Mouse (Mus musculus): ENCODE measurements around the gene Ccdc39.
A peak's percentile ranks its signal among the peaks of the same experiment; 100 is the strongest.

The Ccdc39 gene

GRCm38 (mm10) chr3:33843801-33844632 is at the start of gene Ccdc39:
Ccdc39 (minus strand) TSS chr3:33844310.
- peak; percentile 17 for DNase-seq (ENCODE audit: extremely low read depth, low read depth)

DNA sequence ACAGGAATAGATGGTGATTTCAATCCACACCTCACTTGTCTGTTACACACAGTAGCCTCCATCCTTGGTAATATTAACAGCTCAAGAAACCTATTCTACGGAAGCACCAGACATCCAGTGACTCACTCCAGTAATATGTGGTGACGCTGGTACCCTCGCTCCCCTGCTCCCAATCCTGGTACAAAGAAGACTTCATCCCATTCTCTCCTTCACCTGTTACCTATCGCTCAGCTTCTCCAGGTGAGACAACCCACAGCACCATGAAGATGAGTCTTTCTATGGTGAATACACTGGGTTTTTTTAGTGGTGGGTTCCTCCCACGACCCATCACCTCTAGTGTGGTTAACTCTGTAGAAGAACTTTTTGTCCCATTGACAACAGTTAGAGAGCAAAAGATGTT is 49.3 kb upstream of the Ccdc39 start:
- DNase-seq (ENCODE audit: extremely low read depth, low read depth) = no peak

DNA sequence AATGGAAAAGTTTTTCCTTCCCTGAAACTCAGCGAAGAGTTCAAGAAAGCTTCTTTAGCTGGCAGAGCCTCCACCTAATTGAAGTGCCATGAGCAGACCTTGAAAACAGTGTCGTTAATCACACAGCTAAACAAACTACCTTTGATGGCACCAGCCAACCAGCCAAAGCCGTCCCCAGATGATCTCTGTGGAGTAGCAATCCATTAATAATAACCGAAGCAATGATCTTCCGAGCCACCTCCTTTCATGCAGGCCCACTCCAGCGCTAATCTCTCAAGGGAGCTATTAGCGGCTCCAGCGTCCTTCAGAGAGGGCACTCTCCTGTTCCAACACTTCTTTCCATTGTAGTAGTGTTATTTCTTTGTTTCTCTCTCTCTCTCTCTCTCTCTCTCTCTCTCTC is 43.3 kb upstream of the Ccdc39 start:
- no peak for DNase-seq (ENCODE audit: extremely low read depth, low read depth)

- DNase-seq (ENCODE audit: extremely low read depth, low read depth) = no peak
These were observed 39.0 kb upstream of the Ccdc39 start for GRCm38 (mm10) chr3:33883105-33883504.

GRCm38 (mm10) chr3:33882695-33883094 is 38.6 kb upstream of the Ccdc39 start:
- DNase-seq (ENCODE audit: extremely low read depth, low read depth) = no peak

- DNase-seq (ENCODE audit: extremely low read depth, low read depth) = no peak
These were observed 34.6 kb upstream of the Ccdc39 start for GRCm38 (mm10) chr3:33878661-33879060.

- DNase-seq (ENCODE audit: extremely low read depth, low read depth) = no peak
These were observed 30.6 kb upstream of the Ccdc39 start for GRCm38 (mm10) chr3:33874456-33875286.

DNA sequence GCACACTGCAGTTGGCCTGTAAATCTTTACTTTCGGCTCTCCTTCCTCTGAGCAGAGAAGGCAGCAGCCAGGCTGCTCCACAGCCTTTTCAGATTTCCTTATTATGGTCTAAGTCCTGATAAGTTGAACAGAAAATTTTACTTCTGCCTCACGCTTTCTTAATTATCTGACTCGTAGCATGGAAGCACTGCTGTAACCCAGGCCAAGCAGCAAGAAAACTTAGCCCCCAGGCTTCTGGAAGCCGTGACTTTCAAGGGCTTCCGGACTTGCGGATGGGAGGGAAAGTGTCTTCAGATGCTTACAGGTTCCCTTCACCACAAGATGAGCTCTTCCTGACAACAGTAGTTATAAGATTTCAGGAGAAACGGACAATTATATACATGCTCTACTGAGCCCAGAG is 29.7 kb upstream of the Ccdc39 start:
- DNase-seq (ENCODE audit: extremely low read depth, low read depth) = no peak

- no peak for DNase-seq (ENCODE audit: extremely low read depth, low read depth)
These were observed 29.3 kb upstream of the Ccdc39 start for GRCm38 (mm10) chr3:33873366-33873765.

DNA sequence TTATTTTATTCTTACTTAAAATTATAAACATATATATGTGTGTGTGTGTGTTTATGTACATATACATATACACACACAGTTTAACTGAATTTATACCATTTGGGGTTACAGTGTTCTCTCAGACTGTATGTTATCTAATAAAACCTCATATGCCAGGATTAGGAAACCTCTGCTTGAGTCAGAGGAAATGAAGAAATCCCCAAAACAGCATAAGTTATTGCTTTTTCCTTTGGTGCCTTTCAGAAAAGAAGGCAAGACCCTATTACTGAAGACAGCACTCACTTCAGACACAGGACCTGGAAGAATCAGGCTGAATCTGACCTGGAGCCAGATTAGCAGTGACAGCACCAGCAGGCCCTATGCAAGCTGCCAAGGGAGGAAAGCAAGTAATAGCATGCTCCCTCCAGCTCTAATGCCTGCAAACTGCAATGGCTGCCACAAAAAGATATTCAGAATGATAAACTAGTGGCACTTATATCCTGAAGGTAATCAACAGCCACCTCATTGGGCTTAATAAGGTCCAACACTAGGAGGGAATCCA is 20.0 kb upstream of the Ccdc39 start:
- no peak for DNase-seq (ENCODE audit: extremely low read depth, low read depth)

DNA sequence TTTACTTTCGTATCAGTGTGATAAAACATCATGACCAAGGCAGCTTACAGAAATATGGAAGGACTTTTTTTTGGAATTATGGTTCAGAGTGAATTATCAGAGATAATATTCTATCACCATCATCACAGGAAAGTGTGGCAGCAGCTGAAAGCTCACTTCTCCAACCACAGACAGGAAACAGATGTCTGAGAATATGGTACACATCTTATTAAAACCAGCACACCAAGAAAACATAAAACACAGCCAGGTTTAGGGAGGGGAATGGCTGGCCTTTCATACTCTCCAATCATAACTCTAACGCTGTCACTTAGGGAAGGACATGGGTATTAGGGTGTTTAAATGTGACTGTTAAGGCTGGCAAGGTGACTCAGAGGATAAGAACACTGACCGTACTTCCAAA is 14.8 kb upstream of the Ccdc39 start:
- no peak for DNase-seq (ENCODE audit: extremely low read depth, low read depth)

DNA sequence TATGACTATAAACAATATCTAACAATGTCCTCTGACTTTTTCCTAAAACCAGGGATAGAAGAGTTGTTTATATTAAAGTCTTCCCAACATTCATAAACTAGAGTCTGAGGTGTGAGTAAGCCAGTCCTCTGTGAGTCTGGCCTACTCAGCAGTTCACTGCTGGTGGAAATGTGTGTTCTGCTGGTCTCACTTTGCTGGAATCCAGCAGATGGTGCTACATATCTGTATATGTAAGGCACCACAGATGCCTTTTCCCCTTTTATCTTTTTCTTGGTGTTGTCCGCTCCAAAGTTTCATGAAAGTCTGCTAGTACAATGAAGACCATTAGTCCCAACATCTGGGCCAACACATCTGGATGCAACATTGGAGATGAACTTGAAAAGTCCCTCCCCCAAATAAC is 9.0 kb upstream of the Ccdc39 start:
- no peak for DNase-seq (ENCODE audit: extremely low read depth, low read depth)

DNA sequence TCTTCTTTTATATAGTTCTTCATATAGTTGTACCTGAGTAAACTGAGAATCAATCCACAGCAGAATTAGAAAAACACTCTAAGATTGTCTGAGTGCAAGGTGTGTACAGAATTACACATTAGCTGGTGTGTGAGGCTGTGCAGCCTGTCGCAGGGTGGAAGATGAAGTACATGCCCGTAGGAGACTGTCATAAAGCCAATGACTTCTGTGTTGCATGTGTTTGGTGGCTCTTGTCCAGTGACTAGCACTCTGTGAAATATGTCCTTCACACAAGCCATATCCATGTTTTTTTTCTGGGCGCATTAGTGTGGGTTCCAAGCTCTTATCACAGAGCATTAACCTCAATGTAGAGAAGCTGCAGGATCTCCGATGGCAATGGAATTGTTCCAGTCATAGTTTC is 6.7 kb upstream of the Ccdc39 start:
- no peak for DNase-seq (ENCODE audit: extremely low read depth, low read depth)

DNA sequence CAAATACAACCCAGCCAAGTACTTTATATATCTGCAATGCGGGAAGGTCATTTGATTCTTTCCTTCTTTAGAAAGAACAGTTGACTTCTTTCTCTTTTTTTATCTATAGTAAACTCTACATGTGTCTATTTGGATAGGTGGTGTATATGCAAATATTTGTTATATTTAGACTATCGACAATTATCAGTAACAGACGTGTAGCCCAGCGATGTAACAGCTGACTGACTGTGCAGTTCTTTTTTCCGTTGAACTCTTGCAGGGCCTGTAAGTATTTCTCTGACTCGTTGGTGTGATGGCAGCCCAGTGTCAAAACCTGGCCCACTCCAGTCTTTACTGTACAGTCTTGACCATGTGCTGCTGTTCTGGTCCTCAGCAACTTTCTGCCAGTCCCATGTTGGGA is 2.5 kb upstream of the Ccdc39 start:
- DNase-seq (ENCODE audit: extremely low read depth, low read depth) = no peak

- DNase-seq (ENCODE audit: extremely low read depth, low read depth) = no peak
These were observed 5.2 kb downstream of the Ccdc39 start for GRCm38 (mm10) chr3:33838877-33839276.

GRCm38 (mm10) chr3:33836576-33836975 is 7.5 kb downstream of the Ccdc39 start:
- no peak for DNase-seq (ENCODE audit: extremely low read depth, low read depth)

DNA sequence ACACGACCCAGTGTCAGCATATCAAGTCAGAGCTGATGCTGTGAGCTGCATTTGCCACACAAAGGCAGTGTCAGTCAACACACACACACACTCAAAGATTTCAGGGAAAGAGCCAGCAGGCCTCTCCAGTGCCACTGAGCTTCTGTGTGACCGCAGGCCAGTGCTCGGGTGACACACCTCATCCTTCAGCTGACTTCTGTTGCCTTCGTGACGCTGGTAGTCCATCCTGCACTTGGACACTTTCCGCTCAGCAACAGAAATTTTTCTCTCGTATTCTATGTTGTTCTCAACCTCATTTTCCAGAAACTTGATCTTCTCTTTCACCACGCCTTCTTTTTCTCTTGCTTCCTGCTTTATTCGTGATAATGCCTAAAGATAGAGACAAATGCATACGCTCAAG is 11.8 kb downstream of the Ccdc39 start:
- no peak for DNase-seq (ENCODE audit: extremely low read depth, low read depth)

DNA sequence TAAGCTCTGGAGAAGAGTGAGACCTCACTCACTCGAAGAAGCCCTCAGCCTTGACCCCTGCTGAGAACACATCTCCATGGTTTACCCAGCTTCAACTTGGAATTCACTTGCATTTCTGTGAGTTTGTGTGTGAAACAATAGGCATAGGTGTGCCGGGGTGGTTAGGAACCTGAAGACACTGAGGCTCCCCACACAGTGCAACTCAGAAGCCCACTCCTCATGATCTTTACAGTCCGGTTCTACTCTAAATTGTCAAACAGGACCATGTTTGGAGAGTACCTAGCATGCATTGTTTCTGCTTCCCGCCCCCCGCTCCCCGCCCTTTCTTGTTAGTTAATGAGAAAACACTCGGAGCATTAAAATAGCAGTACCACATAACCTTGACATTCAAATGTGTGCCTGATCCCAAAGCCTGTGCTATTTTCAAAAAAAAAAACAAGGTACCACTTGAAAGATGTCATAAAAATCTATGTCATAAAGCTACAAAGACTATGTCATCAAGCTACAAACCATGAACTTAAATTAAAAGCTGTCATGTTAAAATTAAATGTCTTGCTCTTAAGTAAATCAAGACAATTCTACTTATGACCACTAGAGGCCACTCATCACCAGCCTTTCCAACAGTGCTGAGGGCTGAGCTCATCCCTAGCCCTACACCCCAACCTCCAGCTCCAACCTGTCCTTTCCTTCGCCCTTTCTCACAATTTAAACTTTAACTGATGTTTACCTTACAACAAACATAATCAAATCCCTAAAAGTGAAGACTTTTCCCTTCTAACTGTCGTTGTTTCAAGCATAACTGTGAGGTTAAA is 19.8 kb downstream of the Ccdc39 start:
- peak; percentile 50 for DNase-seq (ENCODE audit: extremely low read depth, low read depth)

- DNase-seq (ENCODE audit: extremely low read depth, low read depth) = no peak
These were observed 37.0 kb downstream of the Ccdc39 start for GRCm38 (mm10) chr3:33807151-33807550.

- no peak for DNase-seq (ENCODE audit: extremely low read depth, low read depth)
These were observed 43.6 kb downstream of the Ccdc39 start for GRCm38 (mm10) chr3:33800513-33800820.

DNA sequence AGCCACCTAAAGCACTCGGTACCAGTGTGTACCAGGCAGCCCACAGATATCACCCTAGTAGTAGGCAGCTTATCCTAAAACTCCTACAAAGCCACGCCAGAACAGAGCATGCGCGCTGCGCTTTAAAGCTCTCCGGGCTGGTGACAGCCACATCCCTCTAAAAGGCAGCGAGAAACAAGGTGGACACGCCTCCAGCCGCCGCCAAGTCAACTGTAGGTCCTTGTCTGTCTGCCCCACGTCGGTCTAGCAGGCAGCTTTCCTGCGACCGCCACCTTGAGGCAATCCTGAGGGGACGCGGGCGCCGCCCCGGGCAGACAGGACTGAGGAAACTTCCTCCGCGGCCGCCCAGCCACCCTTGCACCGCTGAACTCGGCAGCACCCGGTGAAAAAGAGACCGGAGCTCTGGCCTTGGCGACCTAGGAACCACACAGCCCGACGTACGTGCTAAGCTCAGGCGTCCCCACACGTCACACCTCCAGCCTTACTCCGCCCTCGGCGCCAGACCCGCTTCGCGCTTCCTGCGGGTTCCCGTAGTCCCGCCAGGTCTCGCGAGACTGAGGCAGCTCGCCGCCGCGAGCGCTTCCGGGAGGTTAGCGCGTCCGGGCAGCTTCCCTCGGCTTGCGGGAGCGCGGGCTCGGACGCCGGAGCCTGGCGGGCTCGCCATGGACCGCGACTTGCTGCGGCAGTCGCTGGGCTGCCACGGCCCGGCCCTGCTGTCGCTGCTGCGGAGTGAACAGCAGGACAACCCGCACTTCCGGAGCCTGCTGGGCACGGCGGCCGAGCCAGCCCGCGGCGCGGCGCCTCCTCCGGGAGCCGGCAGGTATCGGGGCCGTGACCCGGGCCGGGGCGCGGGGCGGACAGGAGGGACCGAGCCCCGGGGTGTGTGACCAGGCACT is 44.2 kb downstream of the Ccdc39 start, which contains the start of gene Ttc14:
Gene Ttc14 (plus strand): TSS at position 216 of the 896 bp plus-strand sequence.
- peak; percentile 94 for DNase-seq (ENCODE audit: extremely low read depth, low read depth)
